Mouse (Mus musculus) cortical plate, adult 2 months (tissue): Measurements from ENCODE around the gene Ncl.

Experiments used
- CTCF ChIP-seq: fragments of 200-500 bp; IDR thresholded peaks from 2 replicates; pipeline ENCODE4 v1.5.1; 2011; ENCODE audit warnings: mild to moderate bottlenecking, control low read depth, low read length; ENCODE audit not compliant: insufficient read depth; ENCODE audit errors: extremely low read depth
- POLR2A ChIP-seq: fragments of 200-500 bp; IDR thresholded peaks from 2 replicates; pipeline ENCODE4 v1.6.1; 2011; ENCODE audit warnings: mild to moderate bottlenecking, low read length, control low read depth; ENCODE audit not compliant: insufficient read depth; ENCODE audit errors: extremely low read depth

GRCm38 (mm10) chr1:86361852-86362615, 2.8 kb upstream of the Ncl start:
- TF ChIP-seq CTCF: no peak
- no peak for TF ChIP-seq POLR2A
